Mouse (Mus musculus) forebrain, embryonic 12.5 days (tissue): ENCODE measurements around the gene Alb. TPM values are rescaled to one million over a fixed set of nuclear protein-coding genes. Genes with fewer than 3 reads are reported as not detected.

ENCODE experiments used
- ATAC-seq: fragments of 200-750 bp; cut with Nextera tagmentation; 2 replicates; pipeline ENCODE4 v1.8.0; 2017; ENCODE audit warnings: moderate TSS enrichment; ENCODE audit not compliant: low FRiP score
- H3K27ac ChIP-seq: fragments of 300-500 bp; sonication (generic); 2 replicates; pipeline ENCODE4 v1.5.1; 2016; ENCODE audit warnings: mild to moderate bottlenecking
- H3K27me3 ChIP-seq: fragments of 300-500 bp; sonication (generic); 2 replicates; pipeline ENCODE4 v1.6.1; 2016; ENCODE audit warnings: mild to moderate bottlenecking
- H3K36me3 ChIP-seq: fragments of 300-500 bp; sonication (generic); replicated peaks from 2 replicates; pipeline ENCODE4 v1.6.1; 2016; ENCODE audit warnings: mild to moderate bottlenecking
- H3K4me1 ChIP-seq: fragments of 300-500 bp; sonication (generic); 2 replicates; pipeline ENCODE4 v1.6.1; 2016
- H3K4me2 ChIP-seq: fragments of 300-500 bp; sonication (generic); 2 replicates; pipeline ENCODE4 v1.6.1; 2016; ENCODE audit warnings: mild to moderate bottlenecking, moderate library complexity
- H3K4me3 ChIP-seq: fragments of 300-500 bp; sonication (generic); replicated peaks from 2 replicates; pipeline ENCODE4 v1.5.1; 2016; ENCODE audit warnings: mild to moderate bottlenecking
- H3K9ac ChIP-seq: fragments of 300-500 bp; sonication (generic); 2 replicates; pipeline ENCODE4 v1.6.1; 2016; ENCODE audit warnings: mild to moderate bottlenecking
- H3K9me3 ChIP-seq: fragments of 300-500 bp; sonication (generic); 2 replicates; pipeline ENCODE4 v1.6.1; 2016
- WGBS: fragments of 180-500 bp; shearing (Covaris S2); methylation state at CpG from one replicate; pipeline ENCODE4 v1.1.7; 2016; 5-methylcytosine and 5-hydroxymethylcytosine counted together
- polyA plus RNA-seq: library from polyadenylated mRNA; unstranded; fragments of >200 nt; fragmentation: Nextera tagmentation; extraction: Ambion mirVana; gene quantifications from 2 replicates; pipeline ENCODE4 v1.2.1, GENCODE M21; 2016

The Alb gene
- polyA plus RNA-seq, 1 experiment from 2014 or later, result not detected

- Histone ChIP-seq H3K9me3 (no peaks in the 10 kb centered on the region), H3K36me3 (no peaks in the 10 kb centered on the region), H3K4me1 (no peaks in the 10 kb centered on the region), H3K4me2 (no peak overlapping the region), H3K9ac (no peak overlapping the region), H3K27me3 (no peaks in the 10 kb centered on the region), H3K27ac (no peak overlapping the region), H3K4me3 (no peak overlapping the region)
- ATAC-seq, result no peak
- WGBS, result 37% methylated on average over 6 of the region's 6 CpGs
Measured at GRCm38 (mm10) chr5:90467245-90467644, 6.5 kb downstream of the Alb start.

- Histone ChIP-seq H3K4me3 (no peak overlapping the region), H3K9me3 (no peaks in the 10 kb centered on the region), H3K27me3 (no peaks in the 10 kb centered on the region), H3K4me1 (no peaks in the 10 kb centered on the region), H3K27ac (no peak overlapping the region), H3K9ac (no peak overlapping the region), H3K36me3 (no peaks in the 10 kb centered on the region), H3K4me2 (no peak overlapping the region)
- WGBS, result 89% methylated on average over 3 of the region's 3 CpGs
- no peak for ATAC-seq
Measured at GRCm38 (mm10) chr5:90470836-90471235, 10.1 kb downstream of the Alb start.

- Histone ChIP-seq H3K9me3 (no peaks in the 10 kb centered on the region), H3K4me2 (no peak overlapping the region), H3K9ac (no peak overlapping the region), H3K4me3 (no peak overlapping the region), H3K36me3 (no peaks in the 10 kb centered on the region), H3K4me1 (no peaks in the 10 kb centered on the region), H3K27ac (no peak overlapping the region), H3K27me3 (no peaks in the 10 kb centered on the region)
- 89% methylated on average over 4 of the region's 4 CpGs for WGBS
- no peak for ATAC-seq
Measured at GRCm38 (mm10) chr5:90473902-90474301, 13.2 kb downstream of the Alb start.

- no peaks in the 10 kb centered on the region for H3K36me3 ChIP-seq
- WGBS, result 89% methylated on average over 5 of the region's 5 CpGs
- no peak for ATAC-seq
Measured at GRCm38 (mm10) chr5:90474369-90474768, 13.7 kb downstream of the Alb start.

GRCm38 (mm10) chr5:90476741-90477140 lies 16.0 kb downstream of the Alb start:
- Histone ChIP-seq H3K4me3 (no peak overlapping the region), H3K27me3 (no peaks in the 10 kb centered on the region), H3K4me2 (no peak overlapping the region), H3K4me1 (no peaks in the 10 kb centered on the region), H3K27ac (no peak overlapping the region), H3K36me3 (no peaks in the 10 kb centered on the region), H3K9me3 (no peaks in the 10 kb centered on the region), H3K9ac (no peak overlapping the region)
- ATAC-seq, result no peak
- 90% methylated on average over 3 of the region's 3 CpGs for WGBS

More at GRCm38 (mm10) chr5:90474369-90474768, 13.7 kb downstream of the Alb start:
- no peak overlapping the region for H3K9ac ChIP-seq
- H3K27ac ChIP-seq, result no peak overlapping the region
- no peak overlapping the region for H3K4me2 ChIP-seq
- H3K4me3 ChIP-seq, result no peak overlapping the region
- H3K4me1 ChIP-seq, result no peaks in the 10 kb centered on the region
- H3K27me3 ChIP-seq, result no peaks in the 10 kb centered on the region
- H3K9me3 ChIP-seq, result no peaks in the 10 kb centered on the region

GRCm38 (mm10) chr5:90477308-90478140 lies 16.8 kb downstream of the Alb start:
- Histone ChIP-seq H3K27me3 (no peaks in the 10 kb centered on the region), H3K4me1 (no peaks in the 10 kb centered on the region), H3K27ac (no peak overlapping the region), H3K4me2 (no peak overlapping the region), H3K9me3 (no peaks in the 10 kb centered on the region), H3K9ac (no peak overlapping the region), H3K36me3 (no peaks in the 10 kb centered on the region), H3K4me3 (no peak overlapping the region)
- ATAC-seq, result no peak
- 88% methylated on average over 7 of the region's 7 CpGs for WGBS

GRCm38 (mm10) chr5:90478886-90479285 lies 18.2 kb downstream of the Alb start:
- 95% methylated on average over 1 of the region's 1 CpGs for WGBS
- no peak overlapping the region for H3K4me3 ChIP-seq

GRCm38 (mm10) chr5:90485597-90485996 lies 24.9 kb downstream of the Alb start:
- WGBS, result 97% methylated on average over 7 of the region's 7 CpGs
- no peak for ATAC-seq
- no peaks in the 10 kb centered on the region for H3K36me3 ChIP-seq

More at GRCm38 (mm10) chr5:90478886-90479285, 18.2 kb downstream of the Alb start:
- ATAC-seq, result no peak
- no peaks in the 10 kb centered on the region for H3K27me3 ChIP-seq
- H3K9ac ChIP-seq, result no peak overlapping the region
- no peaks in the 10 kb centered on the region for H3K36me3 ChIP-seq
- H3K27ac ChIP-seq, result no peak overlapping the region
- H3K4me1 ChIP-seq, result no peaks in the 10 kb centered on the region
- H3K9me3 ChIP-seq, result no peaks in the 10 kb centered on the region
- H3K4me2 ChIP-seq, result no peak overlapping the region

GRCm38 (mm10) chr5:90488323-90488722 lies 27.6 kb downstream of the Alb start:
- no peak for ATAC-seq
- WGBS, result 89% methylated on average over 7 of the region's 7 CpGs

More at GRCm38 (mm10) chr5:90485597-90485996, 24.9 kb downstream of the Alb start:
- Histone ChIP-seq H3K27me3 (no peaks in the 10 kb centered on the region), H3K9ac (no peak overlapping the region), H3K4me1 (no peaks in the 10 kb centered on the region), H3K4me2 (no peak overlapping the region), H3K9me3 (no peaks in the 10 kb centered on the region), H3K4me3 (no peak overlapping the region), H3K27ac (no peak overlapping the region)

GRCm38 (mm10) chr5:90490518-90490917 lies 29.8 kb downstream of the Alb start, which contains the start of gene Afp:
Gene Afp (plus strand): TSS chr5:90490737.
- Histone ChIP-seq H3K36me3 (no peaks in the 10 kb centered on the region), H3K27me3 (no peaks in the 10 kb centered on the region), H3K4me1 (no peaks in the 10 kb centered on the region), H3K27ac (no peak within 1 kb of the TSS), H3K9ac (no peak within 1 kb of the TSS), H3K9me3 (no peaks in the 10 kb centered on the region), H3K4me2 (no peak within 1 kb of the TSS), H3K4me3 (no peak within 1 kb of the TSS)
- WGBS, result 90% methylated on average over 7 of the region's 7 CpGs
- ATAC-seq, result no peak

More at GRCm38 (mm10) chr5:90488323-90488722, 27.6 kb downstream of the Alb start:
- Histone ChIP-seq H3K9me3 (no peaks in the 10 kb centered on the region), H3K36me3 (no peaks in the 10 kb centered on the region), H3K4me1 (no peaks in the 10 kb centered on the region), H3K4me3 (no peak overlapping the region), H3K9ac (no peak overlapping the region), H3K27ac (no peak overlapping the region), H3K27me3 (no peaks in the 10 kb centered on the region), H3K4me2 (no peak overlapping the region)

- no peaks in the 10 kb centered on the region for H3K4me1 ChIP-seq
- no peak for ATAC-seq
- H3K9me3 ChIP-seq, result no peaks in the 10 kb centered on the region
- no peaks in the 10 kb centered on the region for H3K36me3 ChIP-seq
- no peak overlapping the region for H3K4me2 ChIP-seq
- H3K27ac ChIP-seq, result no peak overlapping the region
- no peak overlapping the region for H3K9ac ChIP-seq
- WGBS, result 79% methylated on average over 9 of the region's 9 CpGs
- H3K27me3 ChIP-seq, result no peaks in the 10 kb centered on the region
- H3K4me3 ChIP-seq, result no peak overlapping the region
Measured at GRCm38 (mm10) chr5:90492440-90492839, 31.7 kb downstream of the Alb start.

- H3K4me1 ChIP-seq, result no peaks in the 10 kb centered on the region
- no peak overlapping the region for H3K9ac ChIP-seq
- H3K36me3 ChIP-seq, result no peaks in the 10 kb centered on the region
- no peak for ATAC-seq
- no peak overlapping the region for H3K27ac ChIP-seq
- no peaks in the 10 kb centered on the region for H3K9me3 ChIP-seq
- no peak overlapping the region for H3K4me3 ChIP-seq
- WGBS, result 95% methylated on average over 4 of the region's 4 CpGs
- H3K27me3 ChIP-seq, result no peaks in the 10 kb centered on the region
- H3K4me2 ChIP-seq, result no peak overlapping the region
Measured at GRCm38 (mm10) chr5:90494308-90494707, 33.6 kb downstream of the Alb start.

- Histone ChIP-seq H3K27me3 (no peaks in the 10 kb centered on the region), H3K9ac (no peak overlapping the region), H3K4me1 (no peaks in the 10 kb centered on the region), H3K9me3 (no peaks in the 10 kb centered on the region), H3K4me3 (no peak overlapping the region), H3K27ac (no peak overlapping the region), H3K36me3 (no peaks in the 10 kb centered on the region), H3K4me2 (no peak overlapping the region)
- 77% methylated on average over 7 of the region's 7 CpGs for WGBS
- no peak for ATAC-seq
Measured at GRCm38 (mm10) chr5:90499509-90499908, 38.8 kb downstream of the Alb start.
